Mouse (Mus musculus) neural tube, embryonic 11.5 days (tissue): ENCODE data around the gene N4bp2l2. TPM values are rescaled to one million over a fixed set of nuclear protein-coding genes. Genes with fewer than 3 reads are reported as not detected.
"Not testable (repeated sequence)": the region's sequence is repeated elsewhere in the genome, so short reads cannot be mapped to it uniquely, and the experiment has no call there.

Source experiments
- ATAC-seq: fragments of 200-750 bp; cut with Nextera tagmentation; 2 replicates; pipeline ENCODE4 v1.8.0; 2017; ENCODE audit warnings: moderate number of reproducible peaks, mild to moderate bottlenecking, moderate TSS enrichment, moderate library complexity; ENCODE audit not compliant: insufficient read depth, low FRiP score, low TSS enrichment
- DNase-seq: peaks from one replicate; pipeline ENCODE4 v3.0.0-alpha.2; 2015; ENCODE audit warnings: low spot score
- H3K27ac ChIP-seq: fragments of 300-500 bp; sonication (generic); 2 replicates; pipeline ENCODE4 v1.5.1; 2014; ENCODE audit warnings: low read depth, mild to moderate bottlenecking, low read length
- H3K27me3 ChIP-seq: fragments of 300-500 bp; sonication (generic); 2 replicates; pipeline ENCODE4 v1.6.1; 2014; ENCODE audit warnings: mild to moderate bottlenecking, low read length, mixed read lengths; ENCODE audit not compliant: control insufficient read depth, insufficient read depth
- H3K36me3 ChIP-seq: fragments of 300-500 bp; sonication (generic); 2 replicates; pipeline ENCODE4 v1.6.1; 2014; ENCODE audit warnings: mild to moderate bottlenecking, low read length, moderate library complexity, mixed read lengths; ENCODE audit not compliant: control insufficient read depth, insufficient read depth
- H3K4me1 ChIP-seq: fragments of 300-500 bp; sonication (generic); 2 replicates; pipeline ENCODE4 v1.6.1; 2014; ENCODE audit warnings: low read length, mixed read lengths; ENCODE audit not compliant: control insufficient read depth, insufficient read depth
- H3K4me2 ChIP-seq: fragments of 300-500 bp; sonication (generic); 2 replicates; pipeline ENCODE4 v1.6.1; 2014; ENCODE audit warnings: low read depth, mild to moderate bottlenecking, moderate library complexity
- H3K4me3 ChIP-seq: fragments of 300-500 bp; sonication (generic); 2 replicates; pipeline ENCODE4 v1.5.1; 2014; ENCODE audit warnings: low read depth, low read length
- H3K9ac ChIP-seq: fragments of 300-500 bp; sonication (generic); 2 replicates; pipeline ENCODE4 v1.6.1; 2014; ENCODE audit warnings: mild to moderate bottlenecking, low read length
- H3K9me3 ChIP-seq: fragments of 300-500 bp; sonication (generic); 2 replicates; pipeline ENCODE4 v1.6.1; 2016; ENCODE audit warnings: low read length; ENCODE audit not compliant: control insufficient read depth
- WGBS: fragments of 180-500 bp; shearing (Covaris S2); extraction: QIAGEN DNeasy Blood & Tissue Kit; methylation state at CpG from one replicate; pipeline ENCODE4 v1.1.7; 2014; 5-methylcytosine and 5-hydroxymethylcytosine counted together
- polyA plus RNA-seq: library from polyadenylated mRNA; unstranded; fragments of >200 nt; fragmentation: Nextera tagmentation; extraction: Ambion mirVana; gene quantifications from 2 replicates; pipeline ENCODE4 v1.2.1, GENCODE M21; 2014

The N4bp2l2 gene
- polyA plus RNA-seq, 1 experiment from 2014 or later = 44.8 TPM

GRCm38 (mm10) chr5:150660296-150660695 lies 5.7 kb downstream of the N4bp2l2 start:
- 95% methylated on average over 3 of the region's 3 CpGs for WGBS
- H3K27ac ChIP-seq, DNase-seq, H3K27me3 ChIP-seq, H3K4me2 ChIP-seq, H3K4me1 ChIP-seq, H3K4me3 ChIP-seq, H3K36me3 ChIP-seq, H3K9ac ChIP-seq, ATAC-seq, H3K9me3 ChIP-seq: not testable (repeated sequence)

GRCm38 (mm10) chr5:150659425-150659824 lies 6.6 kb downstream of the N4bp2l2 start:
- not testable (repeated sequence) for H3K4me1 ChIP-seq, H3K9me3 ChIP-seq, DNase-seq, ATAC-seq, H3K4me2 ChIP-seq, H3K27me3 ChIP-seq, H3K9ac ChIP-seq, H3K4me3 ChIP-seq, H3K27ac ChIP-seq, H3K36me3 ChIP-seq
- 95% methylated on average over 6 of the region's 6 CpGs for WGBS

GRCm38 (mm10) chr5:150654548-150654947 lies 11.4 kb downstream of the N4bp2l2 start:
- no peaks in the 10 kb centered on the region for H3K27me3 ChIP-seq
- H3K4me3 ChIP-seq = no peak overlapping the region
- no peak for ATAC-seq
- H3K9ac ChIP-seq = no peak overlapping the region
- no peaks in the 10 kb centered on the region for H3K9me3 ChIP-seq
- DNase-seq = no peak
- H3K4me1 ChIP-seq = peaks cover 5% of the 10 kb centered on the region; the same call in 1 of the 2 replicates
- 0 out of 2 replicates have a peak, but pooled peaks cover under 1% of the 10 kb centered on the region for H3K36me3 ChIP-seq
- no peak overlapping the region for H3K4me2 ChIP-seq
- no peak overlapping the region for H3K27ac ChIP-seq

- 96% methylated on average over 2 of the region's 2 CpGs for WGBS
- ATAC-seq = no peak
- no peaks in the 10 kb centered on the region for H3K36me3 ChIP-seq
These were observed 13.4 kb downstream of the N4bp2l2 start for GRCm38 (mm10) chr5:150652578-150652977.

GRCm38 (mm10) chr5:150644926-150645325 lies 21.1 kb downstream of the N4bp2l2 start:
- no peak for ATAC-seq
- no peak overlapping the region for H3K4me2 ChIP-seq
- WGBS = 94% methylated on average over 4 of the region's 4 CpGs
- no peaks in the 10 kb centered on the region for H3K27me3 ChIP-seq
- no peak overlapping the region for H3K9ac ChIP-seq
- peaks cover 2% of the 10 kb centered on the region for H3K36me3 ChIP-seq
- H3K9me3 ChIP-seq = no peaks in the 10 kb centered on the region
- no peak overlapping the region for H3K4me3 ChIP-seq
- no peak for DNase-seq
- no peaks in the 10 kb centered on the region for H3K4me1 ChIP-seq
- no peak overlapping the region for H3K27ac ChIP-seq

More at GRCm38 (mm10) chr5:150652578-150652977, 13.4 kb downstream of the N4bp2l2 start:
- H3K9ac ChIP-seq = no peak overlapping the region
- H3K9me3 ChIP-seq = no peaks in the 10 kb centered on the region
- DNase-seq = no peak
- no peaks in the 10 kb centered on the region for H3K27me3 ChIP-seq
- H3K27ac ChIP-seq = no peak overlapping the region
- no peaks in the 10 kb centered on the region for H3K4me1 ChIP-seq
- no peak overlapping the region for H3K4me2 ChIP-seq
- no peak overlapping the region for H3K4me3 ChIP-seq

GRCm38 (mm10) chr5:150643390-150643789 lies 22.6 kb downstream of the N4bp2l2 start:
- H3K36me3 ChIP-seq = not testable (repeated sequence)
- 94% methylated on average over 4 of the region's 4 CpGs for WGBS

GRCm38 (mm10) chr5:150641440-150641839 lies 24.5 kb downstream of the N4bp2l2 start:
- DNase-seq (no peak), ATAC-seq (no peak)
- no peak overlapping the region for H3K4me3 ChIP-seq
- H3K27ac ChIP-seq = no peak overlapping the region
- no peaks in the 10 kb centered on the region for H3K9me3 ChIP-seq
- peaks cover 2% of the 10 kb centered on the region for H3K36me3 ChIP-seq
- H3K4me1 ChIP-seq = no peaks in the 10 kb centered on the region
- H3K27me3 ChIP-seq = no peaks in the 10 kb centered on the region
- 92% methylated on average over 3 of the region's 3 CpGs for WGBS
- no peak overlapping the region for H3K9ac ChIP-seq
- no peak overlapping the region for H3K4me2 ChIP-seq

More at GRCm38 (mm10) chr5:150643390-150643789, 22.6 kb downstream of the N4bp2l2 start:
- H3K4me3 ChIP-seq, H3K9ac ChIP-seq, H3K4me2 ChIP-seq, ATAC-seq, H3K27ac ChIP-seq, H3K27me3 ChIP-seq, H3K9me3 ChIP-seq, H3K4me1 ChIP-seq, DNase-seq: not testable (repeated sequence)

GRCm38 (mm10) chr5:150629692-150630091 lies 36.3 kb downstream of the N4bp2l2 start:
- H3K36me3 ChIP-seq = no peaks in the 10 kb centered on the region
- no peak overlapping the region for H3K4me3 ChIP-seq
- H3K4me1 ChIP-seq = no peaks in the 10 kb centered on the region
- H3K4me2 ChIP-seq = no peak overlapping the region
- ATAC-seq (no peak), DNase-seq (no peak)
- no peaks in the 10 kb centered on the region for H3K27me3 ChIP-seq
- WGBS = 94% methylated on average over 2 of the region's 2 CpGs
- no peak overlapping the region for H3K27ac ChIP-seq
- no peak overlapping the region for H3K9ac ChIP-seq
- no peaks in the 10 kb centered on the region for H3K9me3 ChIP-seq

GRCm38 (mm10) chr5:150629272-150629671 lies 36.7 kb downstream of the N4bp2l2 start:
- H3K4me3 ChIP-seq = no peak overlapping the region
- 90% methylated on average over 1 of the region's 1 CpGs for WGBS
- no peak overlapping the region for H3K27ac ChIP-seq
- H3K27me3 ChIP-seq = no peaks in the 10 kb centered on the region
- no peak for ATAC-seq
- no peak overlapping the region for H3K9ac ChIP-seq
- H3K4me1 ChIP-seq = no peaks in the 10 kb centered on the region
- DNase-seq = no peak
- no peaks in the 10 kb centered on the region for H3K9me3 ChIP-seq
- H3K4me2 ChIP-seq = no peak overlapping the region
- no peaks in the 10 kb centered on the region for H3K36me3 ChIP-seq
